Mouse (Mus musculus): ENCODE data around the gene Snapc3. TPM values are rescaled to one million over a fixed set of nuclear protein-coding genes. Genes with fewer than 3 reads are reported as not detected.

Snapc3 gene
- total RNA-seq, 1 experiment, result 47.8 TPM

GRCm38 (mm10) chr4:83390551-83390950, 27.0 kb upstream of the Snapc3 start:
- H3K9me3 ChIP-seq (ENCODE audit: control insufficient read depth, insufficient read depth, low read depth, low read length), result no peaks in the 10 kb centered on the region
- no peaks in the 10 kb centered on the region for H3K36me3 ChIP-seq (ENCODE audit: control insufficient read depth, insufficient read depth, low read length, poor library complexity, severe bottlenecking)
- no peak overlapping the region for H3K4me3 ChIP-seq (ENCODE audit: insufficient read depth in 1 of 2, low read depth in 1 of 2, low read length in 2 of 2, poor library complexity in 1 of 2, severe bottlenecking in 1 of 2)
- TF ChIP-seq CHD2 (IDR thresholded peaks at IDR 0.05; ENCODE audit: low read depth, low read length), result no peak
- no peak for TF ChIP-seq HCFC1 (IDR thresholded peaks at IDR 0.05; ENCODE audit: borderline replicate concordance, insufficient read depth, low read length)
- TF ChIP-seq MAFK (IDR thresholded peaks at IDR 0.05; ENCODE audit: insufficient read depth, low read depth, low read length), result no peak
- TF ChIP-seq ZC3H11A (IDR thresholded peaks at IDR 0.05; ENCODE audit: borderline replicate concordance, low read depth, low read length), result no peak
- no peak for TF ChIP-seq ZNF384 (IDR thresholded peaks at IDR 0.05; ENCODE audit: low read depth, low read length)
- H3K4me1 ChIP-seq (ENCODE audit: control insufficient read depth in 2 of 2, insufficient read depth in 2 of 2, low read length in 2 of 2, poor library complexity in 1 of 2), result no peaks in the 10 kb centered on the region
- H3K27ac ChIP-seq (ENCODE audit: insufficient read depth, low read depth, low read length, poor library complexity, severe bottlenecking), result no peak overlapping the region
- DNase-seq (ENCODE audit: low read depth, low spot score), result no peak
- no peak overlapping the region for H3K9ac ChIP-seq (ENCODE audit: insufficient read depth, low read depth, low read length, poor library complexity, severe bottlenecking)
- in situ Hi-C loops (cut with MboI; ENCODE audit: low sequenced_read_pairs in 2 of 2, unreplicated experiment in 2 of 2), result no loop called here

- in situ Hi-C loops (cut with MboI; ENCODE audit: low sequenced_read_pairs in 2 of 2, unreplicated experiment in 2 of 2), result no loop called here
- DNase-seq (ENCODE audit: low read depth, low spot score), result no peak
- no peak for TF ChIP-seq HCFC1 (IDR thresholded peaks at IDR 0.05; ENCODE audit: borderline replicate concordance, insufficient read depth, low read length)
- TF ChIP-seq ZNF384 (IDR thresholded peaks at IDR 0.05; ENCODE audit: low read depth, low read length), result no peak
- TF ChIP-seq CHD2 (IDR thresholded peaks at IDR 0.05; ENCODE audit: low read depth, low read length), result no peak
- no peak for TF ChIP-seq ZC3H11A (IDR thresholded peaks at IDR 0.05; ENCODE audit: borderline replicate concordance, low read depth, low read length)
- TF ChIP-seq MAFK (IDR thresholded peaks at IDR 0.05; ENCODE audit: insufficient read depth, low read depth, low read length), result no peak
These were observed 25.6 kb upstream of the Snapc3 start for GRCm38 (mm10) chr4:83391956-83392355.

GRCm38 (mm10) chr4:83393733-83394132, 23.8 kb upstream of the Snapc3 start:
- in situ Hi-C loops (cut with MboI; ENCODE audit: low sequenced_read_pairs in 2 of 2, unreplicated experiment in 2 of 2), result no loop called here
- no peaks in the 10 kb centered on the region for H3K36me3 ChIP-seq (ENCODE audit: control insufficient read depth, insufficient read depth, low read length, poor library complexity, severe bottlenecking)
- no peaks in the 10 kb centered on the region for H3K4me1 ChIP-seq (ENCODE audit: control insufficient read depth in 2 of 2, insufficient read depth in 2 of 2, low read length in 2 of 2, poor library complexity in 1 of 2)
- peaks cover 3% of the 10 kb centered on the region; the same call in 1 of the 2 replicates for H3K9me3 ChIP-seq (ENCODE audit: control insufficient read depth, insufficient read depth, low read depth, low read length)
- no peak overlapping the region for H3K27ac ChIP-seq (ENCODE audit: insufficient read depth, low read depth, low read length, poor library complexity, severe bottlenecking)
- no peak overlapping the region for H3K4me3 ChIP-seq (ENCODE audit: insufficient read depth in 1 of 2, low read depth in 1 of 2, low read length in 2 of 2, poor library complexity in 1 of 2, severe bottlenecking in 1 of 2)
- no peak for TF ChIP-seq HCFC1 (IDR thresholded peaks at IDR 0.05; ENCODE audit: borderline replicate concordance, insufficient read depth, low read length)
- TF ChIP-seq ZC3H11A (IDR thresholded peaks at IDR 0.05; ENCODE audit: borderline replicate concordance, low read depth, low read length), result no peak
- TF ChIP-seq MAFK (IDR thresholded peaks at IDR 0.05; ENCODE audit: insufficient read depth, low read depth, low read length), result no peak
- TF ChIP-seq CHD2 (IDR thresholded peaks at IDR 0.05; ENCODE audit: low read depth, low read length), result no peak
- DNase-seq (ENCODE audit: low read depth, low spot score), result no peak
- no peak overlapping the region for H3K9ac ChIP-seq (ENCODE audit: insufficient read depth, low read depth, low read length, poor library complexity, severe bottlenecking)

More at GRCm38 (mm10) chr4:83391956-83392355, 25.6 kb upstream of the Snapc3 start:
- Histone ChIP-seq H3K9ac (ENCODE audit: insufficient read depth, low read depth, low read length, poor library complexity, severe bottlenecking) (no peak overlapping the region), H3K9me3 (ENCODE audit: control insufficient read depth, insufficient read depth, low read depth, low read length) (no peaks in the 10 kb centered on the region), H3K36me3 (ENCODE audit: control insufficient read depth, insufficient read depth, low read length, poor library complexity, severe bottlenecking) (no peaks in the 10 kb centered on the region), H3K4me1 (ENCODE audit: control insufficient read depth in 2 of 2, insufficient read depth in 2 of 2, low read length in 2 of 2, poor library complexity in 1 of 2) (no peaks in the 10 kb centered on the region), H3K4me3 (ENCODE audit: insufficient read depth in 1 of 2, low read depth in 1 of 2, low read length in 2 of 2, poor library complexity in 1 of 2, severe bottlenecking in 1 of 2) (no peak overlapping the region), H3K27ac (ENCODE audit: insufficient read depth, low read depth, low read length, poor library complexity, severe bottlenecking) (no peak overlapping the region)

GRCm38 (mm10) chr4:83396346-83396745, 21.2 kb upstream of the Snapc3 start:
- no peak for TF ChIP-seq ZNF384 (IDR thresholded peaks at IDR 0.05; ENCODE audit: low read depth, low read length)
- TF ChIP-seq ZC3H11A (IDR thresholded peaks at IDR 0.05; ENCODE audit: borderline replicate concordance, low read depth, low read length), result no peak
- no peak for TF ChIP-seq MAFK (IDR thresholded peaks at IDR 0.05; ENCODE audit: insufficient read depth, low read depth, low read length)
- no peak for TF ChIP-seq CHD2 (IDR thresholded peaks at IDR 0.05; ENCODE audit: low read depth, low read length)
- TF ChIP-seq HCFC1 (IDR thresholded peaks at IDR 0.05; ENCODE audit: borderline replicate concordance, insufficient read depth, low read length), result no peak
- Histone ChIP-seq H3K9ac (ENCODE audit: insufficient read depth, low read depth, low read length, poor library complexity, severe bottlenecking) (no peak overlapping the region), H3K4me3 (ENCODE audit: insufficient read depth in 1 of 2, low read depth in 1 of 2, low read length in 2 of 2, poor library complexity in 1 of 2, severe bottlenecking in 1 of 2) (no peak overlapping the region), H3K4me1 (ENCODE audit: control insufficient read depth in 2 of 2, insufficient read depth in 2 of 2, low read length in 2 of 2, poor library complexity in 1 of 2) (no peaks in the 10 kb centered on the region), H3K27ac (ENCODE audit: insufficient read depth, low read depth, low read length, poor library complexity, severe bottlenecking) (no peak overlapping the region), H3K36me3 (ENCODE audit: control insufficient read depth, insufficient read depth, low read length, poor library complexity, severe bottlenecking) (no peaks in the 10 kb centered on the region; the same call in 1 of the 2 replicates), H3K9me3 (ENCODE audit: control insufficient read depth, insufficient read depth, low read depth, low read length) (peaks cover 11% of the 10 kb centered on the region; the same call in 1 of the 2 replicates)
- DNase-seq (ENCODE audit: low read depth, low spot score), result no peak
- in situ Hi-C loops (cut with MboI; ENCODE audit: low sequenced_read_pairs in 2 of 2, unreplicated experiment in 2 of 2), result no loop called here
